Mouse (Mus musculus) stomach, postnatal 0 days (tissue): ENCODE measurements around the gene Chaf1b. TPM values are rescaled to one million over a fixed set of nuclear protein-coding genes. Genes with fewer than 3 reads are reported as not detected.
A peak's percentile ranks its signal among the peaks of the same experiment; 100 is the strongest.

ENCODE experiments used
- ATAC-seq: fragments of 200-750 bp; cut with Nextera tagmentation; 2 replicates; pipeline ENCODE4 v1.8.0; 2017; ENCODE audit not compliant: low FRiP score, low TSS enrichment
- DNase-seq: peaks from one replicate; pipeline ENCODE4 v3.0.0-alpha.2; 2016; ENCODE audit warnings: low spot score
- H3K27ac ChIP-seq: fragments of 300-500 bp; sonication (generic); replicated peaks from 2 replicates; pipeline ENCODE4 v1.5.1; 2014; ENCODE audit warnings: mild to moderate bottlenecking, control low read depth
- H3K27me3 ChIP-seq: fragments of 300-500 bp; sonication (generic); 2 replicates; pipeline ENCODE4 v1.6.1; 2014; ENCODE audit warnings: low read length; ENCODE audit not compliant: control insufficient read depth, insufficient read depth
- H3K36me3 ChIP-seq: fragments of 300-500 bp; sonication (generic); 2 replicates; pipeline ENCODE4 v1.6.1; 2014; ENCODE audit warnings: low read length, mixed read lengths; ENCODE audit not compliant: control insufficient read depth, insufficient read depth
- H3K4me1 ChIP-seq: fragments of 300-500 bp; sonication (generic); replicated peaks from 2 replicates; pipeline ENCODE4 v1.6.1; 2014; ENCODE audit warnings: antibody characterized with exemption; ENCODE audit not compliant: control insufficient read depth, insufficient read depth
- H3K4me2 ChIP-seq: fragments of 300-500 bp; sonication (generic); replicated peaks from 2 replicates; pipeline ENCODE4 v1.6.1; 2014; ENCODE audit warnings: low read depth, mild to moderate bottlenecking, control low read depth, moderate library complexity
- H3K4me3 ChIP-seq: fragments of 300-500 bp; sonication (generic); 2 replicates; pipeline ENCODE4 v1.5.1; 2014; ENCODE audit warnings: low read depth, low read length, control low read depth
- H3K9ac ChIP-seq: fragments of 300-500 bp; sonication (generic); 2 replicates; pipeline ENCODE4 v1.6.1; 2014; ENCODE audit warnings: mild to moderate bottlenecking, low read length, control low read depth, mixed read lengths
- H3K9me3 ChIP-seq: fragments of 300-500 bp; sonication (generic); 2 replicates; pipeline ENCODE4 v1.6.1; 2016; ENCODE audit warnings: low read length; ENCODE audit not compliant: control insufficient read depth
- CTCF ChIP-seq: IDR thresholded peaks from 2 replicates; pipeline ENCODE4 v1.5.1; 2016; ENCODE audit warnings: antibody characterized with exemption, low read depth, mild to moderate bottlenecking, moderate library complexity
- EP300 ChIP-seq: optimal IDR thresholded peaks from 2 replicates; pipeline ENCODE3; 2016; ENCODE audit warnings: antibody characterized with exemption
- WGBS: fragments of 180-500 bp; shearing (Covaris S2); extraction: QIAGEN DNeasy Blood & Tissue Kit; methylation state at CpG from one replicate; pipeline ENCODE4 v1.1.7; 2014; 5-methylcytosine and 5-hydroxymethylcytosine counted together
- polyA plus RNA-seq: library from polyadenylated mRNA; unstranded; fragments of >200 nt; fragmentation: Nextera tagmentation; extraction: Ambion mirVana; gene quantifications from 2 replicates; pipeline ENCODE4 v1.2.1, GENCODE M21; 2015

Chaf1b gene
- polyA plus RNA-seq, 1 experiment from 2014 or later = 18.9 TPM

- H3K27me3 ChIP-seq = no peaks in the 10 kb centered on the region
- DNase-seq = no peak
- no peak overlapping the region for H3K27ac ChIP-seq
- no peaks in the 10 kb centered on the region for H3K9me3 ChIP-seq
- no peak for TF ChIP-seq CTCF
- no peak for TF ChIP-seq EP300
- no peak overlapping the region for H3K4me2 ChIP-seq
- H3K9ac ChIP-seq = no peak overlapping the region
- no peak overlapping the region for H3K4me3 ChIP-seq
- peak; percentile 52 for ATAC-seq
- WGBS = 84% methylated on average over 12 of the region's 12 CpGs
- peaks cover 3% of the 10 kb centered on the region; the same call in 1 of the 2 replicates for H3K36me3 ChIP-seq
- H3K4me1 ChIP-seq = no peaks in the 10 kb centered on the region
Observed at GRCm38 (mm10) chr16:93890948-93891604, 7.4 kb downstream of the Chaf1b start.

- DNase-seq (no peak), ATAC-seq (no peak)
- TF ChIP-seq EP300 (no peak), CTCF (no peak)
- Histone ChIP-seq H3K27me3 (no peaks in the 10 kb centered on the region), H3K4me3 (no peak overlapping the region), H3K9ac (no peak overlapping the region), H3K9me3 (no peaks in the 10 kb centered on the region), H3K4me1 (no peaks in the 10 kb centered on the region), H3K4me2 (no peak overlapping the region), H3K36me3 (peaks cover 3% of the 10 kb centered on the region; the same call in 1 of the 2 replicates), H3K27ac (no peak overlapping the region)
- 74% methylated on average over 5 of the region's 5 CpGs for WGBS
Observed at GRCm38 (mm10) chr16:93893285-93893684, 9.6 kb downstream of the Chaf1b start.

GRCm38 (mm10) chr16:93903027-93903426, 19.3 kb downstream of the Chaf1b start:
- H3K27me3 ChIP-seq = no peaks in the 10 kb centered on the region
- no peak for TF ChIP-seq EP300
- TF ChIP-seq CTCF = peak; percentile 61
- no peak overlapping the region for H3K9ac ChIP-seq
- no peak overlapping the region for H3K27ac ChIP-seq
- DNase-seq = no peak
- no peaks in the 10 kb centered on the region for H3K4me1 ChIP-seq
- no peaks in the 10 kb centered on the region for H3K9me3 ChIP-seq
- 86% methylated on average over 5 of the region's 6 CpGs for WGBS
- no peak overlapping the region for H3K4me3 ChIP-seq
- H3K4me2 ChIP-seq = no peak overlapping the region
- ATAC-seq = no peak
- no peaks in the 10 kb centered on the region for H3K36me3 ChIP-seq

- Histone ChIP-seq H3K9me3 (no peaks in the 10 kb centered on the region), H3K4me2 (no peak overlapping the region), H3K27me3 (no peaks in the 10 kb centered on the region), H3K9ac (no peak overlapping the region), H3K4me1 (no peaks in the 10 kb centered on the region), H3K36me3 (no peaks in the 10 kb centered on the region), H3K4me3 (no peak overlapping the region), H3K27ac (no peak overlapping the region)
- peak; percentile 62 for ATAC-seq
- peak; percentile 71 for DNase-seq
- WGBS = 54% methylated on average over 11 of the region's 11 CpGs
- TF ChIP-seq EP300 (no peak), CTCF (peak; percentile 97)
Observed at GRCm38 (mm10) chr16:93906156-93907014, 22.7 kb downstream of the Chaf1b start.

GRCm38 (mm10) chr16:93907761-93908160, 24.1 kb downstream of the Chaf1b start:
- Histone ChIP-seq H3K4me3 (no peak overlapping the region), H3K27ac (no peak overlapping the region), H3K27me3 (no peaks in the 10 kb centered on the region), H3K36me3 (no peaks in the 10 kb centered on the region), H3K9ac (no peak overlapping the region), H3K4me1 (no peaks in the 10 kb centered on the region), H3K9me3 (no peaks in the 10 kb centered on the region), H3K4me2 (no peak overlapping the region)
- 57% methylated on average over 5 of the region's 5 CpGs for WGBS
- TF ChIP-seq EP300 (no peak), CTCF (no peak)
- no peak for ATAC-seq
- peak; percentile 40 for DNase-seq

GRCm38 (mm10) chr16:93908196-93908595, 24.5 kb downstream of the Chaf1b start:
- H3K27ac ChIP-seq = no peak overlapping the region
- no peak overlapping the region for H3K4me2 ChIP-seq
- no peak overlapping the region for H3K4me3 ChIP-seq
- no peak overlapping the region for H3K9ac ChIP-seq
- WGBS = 87% methylated on average over 8 of the region's 8 CpGs
- H3K36me3 ChIP-seq = no peaks in the 10 kb centered on the region
- H3K4me1 ChIP-seq = no peaks in the 10 kb centered on the region
- no peaks in the 10 kb centered on the region for H3K27me3 ChIP-seq
- DNase-seq = no peak
- ATAC-seq = no peak
- no peaks in the 10 kb centered on the region for H3K9me3 ChIP-seq
- TF ChIP-seq CTCF (no peak), EP300 (no peak)
